Comparison of ENCODE assay signal across 22 mouse cellular contexts in the genomic region with DNA sequence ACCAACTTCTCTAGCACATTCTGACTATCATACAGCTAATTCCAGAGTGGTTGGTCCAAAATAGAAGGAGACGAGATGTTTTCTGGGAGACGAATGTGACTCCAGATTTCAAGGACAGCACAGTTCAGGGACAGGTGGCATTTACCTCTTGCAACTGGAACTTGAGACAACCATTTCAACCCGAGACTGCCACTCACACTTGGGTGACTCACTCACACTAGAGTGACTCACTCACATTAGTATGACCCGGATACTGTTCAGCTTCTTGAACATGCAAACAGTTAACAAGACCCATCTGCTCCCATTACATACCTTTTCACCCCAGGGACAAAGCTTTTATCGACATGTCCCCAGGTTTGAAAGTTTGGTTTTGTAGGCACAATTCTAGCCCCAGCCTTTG. TPM values are rescaled to one million over a fixed set of nuclear protein-coding genes. Genes with fewer than 3 reads are reported as not detected.
A peak's percentile ranks its signal among the peaks of the same experiment; 100 is the strongest.
DNase-seq lines count a peak whose midpoint lies in the region; TF ChIP-seq lines count a peak whose summit lies in the region.
"Had no signal": no experiment of that assay in that cellular context is flagged by ENCODE, and none has a peak within 500 bp of the region (broad histone marks: within the 10 kb centered on the region; RNA-seq: fewer than 3 reads in every experiment).

No protein-coding gene starts in this region.

- no peaks in the 10 kb centered on the region for H3K27me3 ChIP-seq in small intestine, adult 2 months (ENCODE audit: control insufficient read depth, insufficient read depth, low read length)
- H3K27me3 ChIP-seq: embryonic facial prominence, embryonic 12.5 days; forebrain, embryonic 12.5 days; hindbrain, embryonic 12.5 days had no signal

- peak overlapping the region; percentile 68 for H3K27ac ChIP-seq in small intestine, adult 2 months (ENCODE audit: insufficient read depth, low read depth, low read length)
- H3K27ac ChIP-seq: embryonic facial prominence, embryonic 12.5 days; forebrain, embryonic 12.5 days; heart, embryonic 10.5 days; hindbrain, embryonic 12.5 days had no signal

- 50% methylated on average over 5 of the region's 5 CpGs for WGBS in small intestine, adult 2 months

- peaks cover 13% of the 10 kb centered on the region; the same call in 1 of the 2 replicates for H3K4me1 ChIP-seq in small intestine, adult 2 months (ENCODE audit: control insufficient read depth, insufficient read depth, insufficient read length, low read length)
- H3K4me1 ChIP-seq: forebrain, embryonic 12.5 days; heart, embryonic 10.5 days; hindbrain, embryonic 12.5 days had no signal

- TF ChIP-seq POLR2A in small intestine, adult 2 months (IDR thresholded peaks at IDR 0.05; ENCODE audit: low read depth, low read length) = no peak

- peak; percentile 3 for DNase-seq in right cerebral cortex, adult 18-20 months
- no peak for DNase-seq in right cerebral cortex, postnatal 4 days
- DNase-seq in gonadal fat pad, adult 2 months (ENCODE audit: low read depth) = peak; percentile 8
- DNase-seq in adrenal gland, postnatal 10 days = no peak
- DNase-seq in cerebellum, adult 9-11 months = no peak
- DNase-seq in spleen, postnatal 36 days (ENCODE audit: low spot score in 2 of 2) = no peak
- DNase-seq: adrenal gland, postnatal 36 days; B cell, adult 2 months; cerebellum, adult 11 months; cerebellum, adult 8-10 months; cerebellum, postnatal 25 days; gastrocnemius, postnatal 36 days; heart, adult 18-20 months; heart, postnatal 10 days; heart, postnatal 4 days had no signal

- TF ChIP-seq CTCF in small intestine, adult 2 months (IDR thresholded peaks at IDR 0.05; ENCODE audit: extremely low read depth, insufficient read length, insufficient replicate concordance, low read depth, low read length) = no peak

- peaks cover 43% of the 10 kb centered on the region for H3K36me3 ChIP-seq in small intestine, adult 2 months (ENCODE audit: control insufficient read depth, insufficient read depth, low read length)
- H3K36me3 ChIP-seq: embryonic facial prominence, embryonic 12.5 days; forebrain, embryonic 12.5 days; G1E; heart, embryonic 10.5 days; hindbrain, embryonic 12.5 days had no signal

- H3K4me3 ChIP-seq in small intestine, adult 2 months (ENCODE audit: low read depth, low read length) = no peak overlapping the region
- H3K4me3 ChIP-seq: embryonic facial prominence, embryonic 12.5 days; forebrain, embryonic 12.5 days; heart, embryonic 10.5 days; hindbrain, embryonic 12.5 days had no signal

RNA-seq across cellular contexts. Expression of a gene that starts 12.2 kb away (rescaled TPM):
- 1.7 and 1.8 TPM in 2 replicates for polyA plus RNA-seq in gonadal fat pad, adult 2 months (2012; rRNA removed)
- polyA plus RNA-seq in small intestine, adult 2 months (2012; rRNA removed) = 18.3 and 72.3 TPM in 2 replicates
- total RNA-seq in adrenal gland, postnatal 10 days (2021) = 1 to 10 TPM; 3.5 to 4.7 TPM
- polyA plus RNA-seq: CD4-positive, CD25-positive, alpha-beta regulatory T cell, adult 4 months; G1E had no signal

Comparison
In these comparisons a context has a peak if more than half of its experiments do, and no peak if none do; other contexts are left out.
1. DNase-seq: peak in right cerebral cortex, adult 18-20 months (single experiment) and gonadal fat pad, adult 2 months (single experiment); none in right cerebral cortex, postnatal 4 days (single experiment), adrenal gland, postnatal 10 days (single experiment), cerebellum, adult 9-11 months (single experiment) and spleen, postnatal 36 days (0 of 2).